Mouse (Mus musculus) liver, adult 2 months (tissue): ENCODE data around the gene Sde2. TPM values are rescaled to one million over a fixed set of nuclear protein-coding genes. Genes with fewer than 3 reads are reported as not detected.
A peak's percentile ranks its signal among the peaks of the same experiment; 100 is the strongest.
"Not testable (repeated sequence)": the region's sequence is repeated elsewhere in the genome, so short reads cannot be mapped to it uniquely, and the experiment has no call there.

ENCODE experiments used
- DNase-seq: peaks from one replicate; pipeline ENCODE4 v3.0.0-alpha.2; 2011; ENCODE audit warnings: low read depth, low spot score; ENCODE audit errors: extremely low read depth
- H3K27ac ChIP-seq: fragments of 200-500 bp; replicated peaks from 2 replicates; pipeline ENCODE4 v1.5.1; 2012; ENCODE audit warnings: low read depth, mild to moderate bottlenecking, control low read depth, inconsistent platforms, low read length; ENCODE audit not compliant: insufficient read depth
- H3K27me3 ChIP-seq: fragments of 200-500 bp; 2 replicates; pipeline ENCODE4 v1.6.1; 2012; ENCODE audit warnings: mild to moderate bottlenecking, moderate library complexity, low read length, inconsistent platforms; ENCODE audit not compliant: control insufficient read depth, insufficient read depth
- H3K36me3 ChIP-seq: fragments of 200-500 bp; 2 replicates; pipeline ENCODE4 v1.6.1; 2012; ENCODE audit warnings: low read length, inconsistent platforms; ENCODE audit not compliant: control insufficient read depth, insufficient read depth
- H3K4me1 ChIP-seq: fragments of 200-500 bp; 2 replicates; pipeline ENCODE4 v1.6.1; 2011; ENCODE audit warnings: low read length; ENCODE audit not compliant: control insufficient read depth, insufficient read depth
- H3K4me3 ChIP-seq: fragments of 200-500 bp; 2 replicates; pipeline ENCODE4 v1.5.1; 2011; ENCODE audit warnings: low read depth, mild to moderate bottlenecking, control low read depth, low read length, moderate library complexity; ENCODE audit not compliant: insufficient read depth
- H3K79me2 ChIP-seq: fragments of 200-500 bp; 2 replicates; pipeline ENCODE4 v1.6.1; 2012; ENCODE audit warnings: inconsistent platforms, mild to moderate bottlenecking, low read length, moderate library complexity; ENCODE audit not compliant: control insufficient read depth, insufficient read depth
- H3K9ac ChIP-seq: fragments of 200-500 bp; 2 replicates; pipeline ENCODE4 v1.6.1; 2012; ENCODE audit warnings: low read depth, mild to moderate bottlenecking, control low read depth, inconsistent platforms, low read length
- CTCF ChIP-seq: fragments of 200-500 bp; IDR thresholded peaks from 2 replicates; pipeline ENCODE4 v1.5.1; 2011; ENCODE audit warnings: low read depth, low read length, control low read depth
- POLR2A ChIP-seq: fragments of 200-500 bp; IDR thresholded peaks from 2 replicates; pipeline ENCODE4 v1.6.1; 2011; ENCODE audit warnings: low read length, control low read depth; ENCODE audit not compliant: insufficient read depth; ENCODE audit errors: extremely low read depth
- WGBS: fragments of 180-500 bp; shearing (Covaris S2); methylation state at CpG from one replicate; pipeline ENCODE4 v1.1.7; 2018; 5-methylcytosine and 5-hydroxymethylcytosine counted together
- polyA plus RNA-seq: library from polyadenylated mRNA; depleted of rRNA; stranded (reverse); fragments of >200 nt; gene quantifications from 2 replicates; pipeline ENCODE4 v1.2.3, GENCODE M21; 2012
- total RNA-seq: library from RNA; depleted of rRNA; stranded (reverse); fragments of >200 nt; gene quantifications from 2 replicates; pipeline ENCODE4 v1.2.3, GENCODE M21; 2014

Gene Sde2
- total and polyA plus RNA-seq, 2 experiments = 5.0 to 5.8 TPM

DNA sequence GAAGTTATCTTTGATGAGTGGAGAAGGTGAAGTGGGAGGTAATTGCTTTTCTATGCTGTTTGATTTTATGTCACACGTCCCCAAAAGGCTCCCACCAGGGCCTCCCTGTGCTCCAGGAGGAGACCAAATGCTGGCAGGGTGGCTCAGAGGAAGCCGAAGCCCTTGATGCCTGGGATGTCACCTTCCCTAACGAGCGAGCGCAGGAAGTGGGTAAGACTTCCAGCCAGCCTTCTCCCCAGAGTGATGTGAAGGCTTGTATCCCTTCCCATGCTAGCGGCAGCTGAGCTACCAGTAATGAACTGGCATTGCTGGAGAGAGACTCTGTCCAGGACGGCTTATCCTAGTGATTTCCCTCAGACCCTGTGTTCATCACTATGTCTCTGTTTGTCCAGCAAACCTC is 32.8 kb downstream of the Sde2 start:
- TF ChIP-seq CTCF = no peak
- TF ChIP-seq POLR2A = no peak
- Histone ChIP-seq H3K9ac (no peak overlapping the region), H3K27ac (no peak overlapping the region), H3K27me3 (no peaks in the 10 kb centered on the region), H3K79me2 (no peaks in the 10 kb centered on the region), H3K36me3 (no peaks in the 10 kb centered on the region), H3K4me1 (no peaks in the 10 kb centered on the region), H3K4me3 (no peak overlapping the region)
- no peak for DNase-seq
- 64% methylated on average over 7 of the region's 7 CpGs for WGBS

GRCm38 (mm10) chr1:180884484-180884883 is 33.6 kb downstream of the Sde2 start:
- Histone ChIP-seq H3K4me1 (0 out of 2 replicates have a peak, but pooled peaks cover 2% of the 10 kb centered on the region), H3K9ac (no peak overlapping the region), H3K27me3 (no peaks in the 10 kb centered on the region), H3K36me3 (no peaks in the 10 kb centered on the region), H3K27ac (no peak overlapping the region), H3K79me2 (no peaks in the 10 kb centered on the region), H3K4me3 (no peak overlapping the region)
- no peak for DNase-seq
- WGBS = 85% methylated on average over 9 of the region's 9 CpGs
- TF ChIP-seq POLR2A (no peak), CTCF (no peak)

- H3K4me3 ChIP-seq = no peak overlapping the region
- H3K4me1 ChIP-seq = 0 out of 2 replicates have a peak, but pooled peaks cover 2% of the 10 kb centered on the region
- TF ChIP-seq CTCF (no peak), POLR2A (no peak)
- no peak overlapping the region for H3K27ac ChIP-seq
- no peaks in the 10 kb centered on the region for H3K36me3 ChIP-seq
- no peaks in the 10 kb centered on the region; the same call in 1 of the 2 replicates for H3K27me3 ChIP-seq
- peak; percentile 18 for DNase-seq
- H3K9ac ChIP-seq = no peak overlapping the region
- no peaks in the 10 kb centered on the region for H3K79me2 ChIP-seq
- 12% methylated on average over 13 of the region's 13 CpGs for WGBS
Observed at GRCm38 (mm10) chr1:180888556-180889042, 37.7 kb downstream of the Sde2 start.

DNA sequence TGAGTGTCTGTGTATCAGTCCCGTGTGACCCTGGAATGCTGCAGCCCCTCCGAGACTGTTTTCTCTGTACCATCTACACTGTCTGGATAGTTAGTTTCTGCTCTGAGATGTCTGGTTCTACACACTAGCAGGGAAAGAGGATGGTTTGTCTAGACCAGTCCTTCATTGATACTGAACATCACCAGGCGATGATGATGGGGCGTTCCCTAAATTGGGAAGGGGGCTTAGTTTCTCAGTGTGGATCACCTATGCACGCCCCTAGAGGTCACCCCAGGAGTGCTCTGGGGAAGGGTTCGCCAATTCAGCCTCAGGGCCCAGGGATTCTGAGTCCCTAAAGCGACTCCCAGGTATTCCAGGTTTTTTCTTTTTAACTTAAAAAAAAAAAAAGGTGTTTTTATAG is 38.2 kb downstream of the Sde2 start:
- Histone ChIP-seq H3K9ac (no peak overlapping the region), H3K4me3 (no peak overlapping the region), H3K4me1 (0 out of 2 replicates have a peak, but pooled peaks cover 2% of the 10 kb centered on the region), H3K27me3 (peaks cover 1% of the 10 kb centered on the region), H3K27ac (no peak overlapping the region), H3K79me2 (no peaks in the 10 kb centered on the region), H3K36me3 (no peaks in the 10 kb centered on the region)
- no peak for DNase-seq
- WGBS = 64% methylated on average over 7 of the region's 7 CpGs
- TF ChIP-seq POLR2A (no peak), CTCF (no peak)

GRCm38 (mm10) chr1:180889841-180890240 is 38.9 kb downstream of the Sde2 start:
- no peak overlapping the region for H3K27ac ChIP-seq
- DNase-seq = no peak
- 69% methylated on average over 6 of the region's 6 CpGs for WGBS
- H3K4me3 ChIP-seq = no peak overlapping the region
- H3K27me3 ChIP-seq = peaks cover 8% of the 10 kb centered on the region
- H3K4me1 ChIP-seq = 0 out of 2 replicates have a peak, but pooled peaks cover 2% of the 10 kb centered on the region
- no peak overlapping the region for H3K9ac ChIP-seq
- H3K36me3 ChIP-seq = no peaks in the 10 kb centered on the region
- TF ChIP-seq CTCF = 0 out of 2 replicates have a peak, but pooled peaks have one; percentile 8
- TF ChIP-seq POLR2A = no peak
- H3K79me2 ChIP-seq = no peaks in the 10 kb centered on the region

DNA sequence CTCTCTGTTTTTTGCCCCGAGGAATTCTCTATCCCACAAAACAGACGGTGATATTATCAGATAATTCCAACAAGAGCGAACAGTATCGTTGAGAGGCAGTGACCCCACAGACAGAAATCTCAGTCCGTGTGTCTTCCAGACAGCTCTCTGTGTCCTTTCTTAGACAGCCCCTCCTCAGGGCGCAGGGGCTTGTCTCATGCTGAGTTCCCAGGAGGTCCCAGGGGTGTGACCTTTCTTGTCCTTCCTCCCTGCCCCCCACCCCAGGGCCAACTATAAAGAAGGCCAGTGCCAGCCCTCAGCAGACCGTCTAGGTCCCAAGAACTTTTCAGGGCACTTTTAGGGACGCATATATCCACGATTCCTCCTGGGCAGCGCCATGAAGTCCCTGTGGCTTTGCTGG is 41.9 kb downstream of the Sde2 start, which contains the start of gene Lefty2:
Lefty2 (plus strand) TSS at position 301 of the 400 bp plus-strand sequence.
- no peak for TF ChIP-seq POLR2A
- no peak for TF ChIP-seq CTCF

DNA sequence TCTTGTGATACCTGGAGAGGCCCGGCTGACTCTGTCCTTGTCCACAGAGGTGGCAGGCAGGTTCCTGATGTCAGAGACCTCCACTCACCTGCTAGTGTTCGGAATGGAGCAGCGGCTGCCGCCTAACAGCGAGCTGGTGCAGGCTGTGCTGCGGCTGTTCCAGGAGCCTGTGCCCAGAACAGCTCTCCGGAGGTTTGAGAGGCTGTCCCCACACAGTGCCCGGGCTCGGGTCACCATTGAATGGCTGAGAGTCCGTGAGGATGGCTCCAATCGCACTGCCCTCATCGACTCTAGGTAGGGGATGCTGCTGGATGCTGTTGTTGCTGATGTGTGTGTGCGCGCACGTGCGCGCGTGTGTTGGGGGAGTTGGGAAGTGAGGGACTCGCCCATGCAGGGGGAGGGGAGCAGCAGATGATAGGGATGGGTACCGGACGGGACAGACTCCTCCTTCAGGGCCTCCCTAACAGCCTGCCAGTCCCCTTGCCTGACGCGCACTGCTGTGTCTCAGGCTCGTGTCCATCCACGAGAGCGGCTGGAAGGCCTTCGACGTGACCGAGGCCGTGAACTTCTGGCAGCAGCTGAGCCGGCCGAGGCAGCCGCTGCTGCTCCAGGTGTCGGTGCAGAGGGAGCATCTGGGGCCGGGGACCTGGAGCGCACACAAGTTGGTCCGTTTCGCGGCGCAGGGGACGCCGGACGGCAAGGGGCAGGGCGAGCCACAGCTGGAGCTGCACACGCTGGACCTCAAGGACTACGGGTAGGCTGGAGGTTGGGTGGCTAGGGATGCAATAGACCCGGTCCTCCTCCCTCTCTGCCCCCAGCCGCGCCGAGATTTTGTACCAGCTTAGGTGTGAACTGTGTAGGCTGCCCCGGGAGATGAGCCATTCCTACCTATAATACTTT is 43.4 kb downstream of the Sde2 start:
- 12% methylated on average over 50 of the region's 51 CpGs for WGBS
- H3K36me3 ChIP-seq, H3K79me2 ChIP-seq, H3K4me3 ChIP-seq, H3K4me1 ChIP-seq, H3K27ac ChIP-seq, H3K9ac ChIP-seq, DNase-seq: not testable (repeated sequence)
- H3K27me3 ChIP-seq = peaks cover 12% of the 10 kb centered on the region

More for the DNA sequence above, 41.9 kb downstream of the Sde2 start, which contains the start of gene Lefty2:
- 0 out of 2 replicates have a peak, but pooled peaks cover 2% of the 10 kb centered on the region for H3K4me1 ChIP-seq
- H3K79me2 ChIP-seq = no peaks in the 10 kb centered on the region
- 65% methylated on average over 10 of the region's 10 CpGs for WGBS
- H3K27ac ChIP-seq = no peak within 1 kb of the TSS
- no peak within 1 kb of the TSS for H3K9ac ChIP-seq
- DNase-seq = no peak
- peaks cover 12% of the 10 kb centered on the region for H3K27me3 ChIP-seq
- H3K4me3 ChIP-seq = no peak within 1 kb of the TSS
- no peaks in the 10 kb centered on the region for H3K36me3 ChIP-seq
